Mouse (Mus musculus): ENCODE data around the gene Sbpl. TPM values are rescaled to one million over a fixed set of nuclear protein-coding genes. Genes with fewer than 3 reads are reported as not detected.

Gene Sbpl
- not detected in 2 replicates for polyA plus RNA-seq (2015; fragmentation: Nextera tagmentation; extraction: Ambion mirVana)

- no peaks in the 10 kb centered on the region for H3K27me3 ChIP-seq (replicated peaks)
- WGBS: 67% methylated on average over 5 of the region's 5 CpGs
- no peaks in the 10 kb centered on the region for H3K36me3 ChIP-seq (replicated peaks)
- H3K4me1 ChIP-seq: no peaks in the 10 kb centered on the region
- no peak within 1 kb of the TSS for H3K27ac ChIP-seq
- no peak for ATAC-seq (replicated peaks)
- H3K9me3 ChIP-seq: no peaks in the 10 kb centered on the region
- no peak within 1 kb of the TSS for H3K4me3 ChIP-seq
- no peak within 1 kb of the TSS for H3K4me2 ChIP-seq
- H3K9ac ChIP-seq: no peak within 1 kb of the TSS
These were observed at the start of gene Sbpl for GRCm38 (mm10) chr17:23955174-23955573. TSS of gene Sbpl (minus strand) at chr17:23955274.

DNA sequence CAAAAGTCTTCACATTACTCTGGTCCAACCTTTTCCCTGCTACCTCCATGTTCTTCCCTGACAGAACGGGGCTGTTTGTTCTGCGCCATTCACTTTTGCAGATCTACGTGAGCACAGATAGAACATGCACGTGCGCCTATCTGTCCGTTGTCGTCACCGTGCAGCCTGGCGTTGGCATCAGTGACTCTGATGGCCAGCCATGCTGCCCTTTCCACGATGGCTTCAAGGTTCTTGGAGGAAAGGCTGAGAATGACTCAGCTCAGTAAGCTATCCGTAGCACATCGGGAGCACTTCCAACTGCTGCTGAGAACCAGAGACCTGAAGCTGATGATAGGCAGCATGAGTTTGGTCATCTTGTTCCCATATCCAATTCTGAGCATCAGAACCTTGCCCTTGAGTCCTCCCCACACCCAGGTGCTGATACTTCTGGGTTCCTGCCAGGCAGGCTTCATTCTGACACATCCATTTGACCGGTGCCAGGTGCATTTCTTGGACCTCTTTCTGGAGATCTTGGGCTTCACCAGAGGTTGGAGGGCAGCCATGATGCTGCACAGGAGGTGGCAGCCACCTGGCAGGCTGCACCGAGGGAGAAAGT is 49.1 kb upstream of the Sbpl start:
- no peak for ATAC-seq (replicated peaks)
- H3K9me3 ChIP-seq: no peaks in the 10 kb centered on the region

DNA sequence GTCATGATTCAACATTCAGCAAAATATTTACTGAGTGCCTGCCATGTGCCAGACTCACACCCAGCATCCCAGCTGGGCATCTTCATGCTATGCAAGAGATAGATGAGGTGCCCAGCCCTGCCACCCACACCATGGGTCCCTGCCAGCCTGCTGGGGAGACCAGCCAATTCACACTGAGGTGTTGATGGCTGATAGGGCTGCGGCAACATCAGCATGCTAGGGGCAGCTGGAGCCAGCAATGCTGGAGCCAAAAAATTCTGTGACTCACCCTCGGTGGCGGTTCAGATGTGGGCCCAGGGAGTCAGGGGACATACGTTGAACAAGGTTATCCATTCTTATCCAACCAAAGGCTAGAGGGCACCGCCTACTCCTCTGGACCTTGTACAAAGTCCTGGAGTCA is 45.3 kb upstream of the Sbpl start:
- no peak overlapping the region for H3K4me2 ChIP-seq
- no peak for ATAC-seq (replicated peaks)

More for the DNA sequence above, 49.1 kb upstream of the Sbpl start:
- WGBS: 93% methylated on average over 14 of the region's 14 CpGs
- no peaks in the 10 kb centered on the region for H3K36me3 ChIP-seq (replicated peaks)
- no peak overlapping the region for H3K4me2 ChIP-seq
- no peaks in the 10 kb centered on the region; the same call in 1 of the 2 replicates for H3K27me3 ChIP-seq (replicated peaks)
- no peak overlapping the region for H3K27ac ChIP-seq
- H3K4me1 ChIP-seq: no peaks in the 10 kb centered on the region
- H3K9ac ChIP-seq: no peak overlapping the region
- H3K4me3 ChIP-seq: no peak overlapping the region

DNA sequence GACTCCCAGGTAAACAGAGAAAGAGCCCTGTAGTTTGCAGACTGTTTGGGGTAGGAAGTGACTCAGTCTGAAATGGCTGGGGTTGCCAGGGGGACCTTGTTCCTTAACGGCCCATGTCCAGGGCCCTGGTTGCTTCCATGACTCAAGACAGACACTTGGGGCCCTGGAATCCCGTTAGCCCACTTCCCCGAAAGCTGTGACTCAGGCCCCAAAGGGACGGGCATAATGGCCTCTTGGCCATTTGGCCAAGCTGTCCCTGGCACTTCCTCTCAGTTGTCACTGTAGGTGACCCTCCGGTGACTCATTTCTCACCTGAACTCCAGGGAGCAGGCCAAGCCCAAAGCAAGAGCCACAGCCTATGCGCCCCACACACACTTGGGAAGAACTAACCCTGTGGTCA is 43.3 kb upstream of the Sbpl start:
- ATAC-seq (replicated peaks): no peak
- Histone ChIP-seq H3K4me3 (no peak overlapping the region), H3K9me3 (no peaks in the 10 kb centered on the region), H3K36me3 (replicated peaks) (no peaks in the 10 kb centered on the region), H3K27me3 (replicated peaks) (no peaks in the 10 kb centered on the region), H3K9ac (no peak overlapping the region), H3K4me1 (peaks cover 7% of the 10 kb centered on the region; the same call in 1 of the 2 replicates), H3K4me2 (no peak overlapping the region), H3K27ac (no peak overlapping the region)
- 82% methylated on average over 6 of the region's 6 CpGs for WGBS

More for the DNA sequence above, 45.3 kb upstream of the Sbpl start:
- H3K9me3 ChIP-seq: no peaks in the 10 kb centered on the region
- no peak overlapping the region for H3K27ac ChIP-seq
- no peaks in the 10 kb centered on the region for H3K27me3 ChIP-seq (replicated peaks)
- WGBS: 83% methylated on average over 5 of the region's 5 CpGs
- no peak overlapping the region for H3K9ac ChIP-seq
- no peaks in the 10 kb centered on the region for H3K4me1 ChIP-seq
- no peak overlapping the region for H3K4me3 ChIP-seq
- H3K36me3 ChIP-seq (replicated peaks): no peaks in the 10 kb centered on the region

DNA sequence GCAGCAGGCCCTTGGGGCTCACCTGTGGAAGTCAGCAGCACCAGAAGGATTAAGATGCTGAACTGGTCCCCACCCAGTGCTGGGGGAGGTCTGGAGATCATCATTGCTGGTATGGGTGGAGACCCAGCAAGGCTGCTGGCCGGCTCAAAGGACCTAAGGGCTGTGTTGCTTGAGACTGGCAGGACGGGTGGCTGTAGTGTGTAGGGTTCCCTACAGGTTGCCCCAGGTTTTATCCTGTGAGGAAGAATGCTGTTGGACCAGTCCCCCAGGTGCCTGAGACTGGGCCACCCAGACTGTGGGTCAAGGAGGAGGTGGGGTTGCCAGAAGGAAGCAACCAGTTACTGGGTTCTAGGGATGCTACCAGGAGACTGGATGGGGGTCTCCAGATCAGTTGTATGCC is 42.8 kb upstream of the Sbpl start, which contains the start of gene Prss22:
Gene Prss22 (minus strand): TSS at position 200 of the 400 bp plus-strand sequence.
- Histone ChIP-seq H3K4me3 (no peak within 1 kb of the TSS), H3K4me1 (peaks cover 11% of the 10 kb centered on the region), H3K9ac (no peak within 1 kb of the TSS), H3K27ac (no peak within 1 kb of the TSS), H3K9me3 (no peaks in the 10 kb centered on the region), H3K36me3 (replicated peaks) (no peaks in the 10 kb centered on the region), H3K27me3 (replicated peaks) (no peaks in the 10 kb centered on the region), H3K4me2 (no peak within 1 kb of the TSS)
- no peak for ATAC-seq (replicated peaks)
- whole genome bisulfite sequencing: 79% methylated on average over 2 of the region's 2 CpGs

GRCm38 (mm10) chr17:23995421-23995820 is 40.3 kb upstream of the Sbpl start:
- H3K9ac ChIP-seq: no peak overlapping the region
- 30% methylated on average over 1 of the region's 1 CpGs for WGBS
- H3K4me1 ChIP-seq: peaks cover 13% of the 10 kb centered on the region
- H3K36me3 ChIP-seq (replicated peaks): no peaks in the 10 kb centered on the region
- no peak for ATAC-seq (replicated peaks)
- H3K27me3 ChIP-seq (replicated peaks): no peaks in the 10 kb centered on the region
- H3K4me2 ChIP-seq: no peak overlapping the region
- no peaks in the 10 kb centered on the region for H3K9me3 ChIP-seq
- H3K4me3 ChIP-seq: no peak overlapping the region
- no peak overlapping the region for H3K27ac ChIP-seq

DNA sequence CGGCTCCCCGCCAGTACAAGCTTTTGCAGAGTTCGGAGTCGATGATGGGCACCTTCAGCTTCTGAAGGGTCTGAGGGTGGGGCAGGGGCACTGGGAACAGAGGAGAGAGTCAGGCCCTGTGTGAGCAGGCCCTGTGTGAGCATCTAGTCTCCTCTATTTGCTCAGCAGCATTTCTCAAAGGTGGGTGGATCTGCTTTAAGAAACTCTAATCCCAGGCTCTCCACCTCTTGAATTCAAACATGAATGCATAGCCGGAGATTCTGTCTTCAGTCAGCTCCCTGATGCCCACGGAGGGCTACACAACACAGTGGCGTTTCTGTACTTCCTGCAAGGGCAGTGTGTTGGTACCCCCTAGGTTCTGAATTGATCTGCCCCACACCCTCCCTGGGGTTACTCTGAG is 39.6 kb upstream of the Sbpl start:
- H3K27ac ChIP-seq: no peak overlapping the region
- no peak overlapping the region for H3K9ac ChIP-seq
- no peaks in the 10 kb centered on the region for H3K9me3 ChIP-seq
- H3K4me3 ChIP-seq: no peak overlapping the region
- 75% methylated on average over 7 of the region's 7 CpGs for WGBS
- no peak overlapping the region for H3K4me2 ChIP-seq
- peaks cover 13% of the 10 kb centered on the region for H3K4me1 ChIP-seq
- H3K27me3 ChIP-seq (replicated peaks): no peaks in the 10 kb centered on the region
- no peaks in the 10 kb centered on the region for H3K36me3 ChIP-seq (replicated peaks)
- no peak for ATAC-seq (replicated peaks)

DNA sequence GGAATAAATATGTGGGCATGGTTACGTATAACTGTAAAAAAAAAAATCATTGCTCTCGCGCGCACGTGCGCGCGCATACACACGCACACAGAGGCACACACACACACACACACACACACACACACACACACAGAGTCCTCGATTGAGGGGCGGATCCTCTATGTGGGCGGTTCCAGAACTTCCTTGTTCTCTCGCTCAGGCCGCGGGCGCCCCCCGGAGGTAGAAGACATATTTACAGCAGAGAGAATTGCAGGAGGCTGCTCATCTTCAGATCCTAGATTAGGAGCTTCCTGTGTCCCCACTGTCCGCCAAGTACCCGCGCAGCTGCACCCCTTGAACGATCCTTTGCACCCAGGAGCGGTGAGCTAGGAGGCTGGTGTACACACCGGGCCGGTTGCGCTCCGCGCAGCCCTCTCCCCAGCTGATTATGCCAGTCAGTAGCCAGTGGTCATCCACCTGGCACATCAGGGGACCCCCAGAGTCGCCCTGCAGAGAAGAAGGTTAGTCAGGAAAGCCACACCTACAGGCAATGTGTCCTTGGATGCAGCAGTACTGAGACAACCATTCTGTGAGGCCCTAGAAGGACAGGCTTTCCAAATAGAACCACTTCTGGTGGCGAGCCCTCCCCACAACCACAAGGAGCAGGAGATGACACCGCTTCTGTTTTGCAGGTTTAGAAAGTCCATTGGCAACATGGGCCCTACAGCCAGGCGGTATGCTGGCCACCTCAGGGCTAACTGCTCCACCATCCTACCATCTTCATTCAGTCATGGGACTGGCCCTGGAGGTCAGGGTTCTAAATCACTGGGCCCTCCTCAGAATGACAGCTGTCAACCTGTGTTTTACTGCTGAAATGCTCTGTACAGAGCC is 38.7 kb upstream of the Sbpl start:
- Histone ChIP-seq H3K36me3 (replicated peaks) (no peaks in the 10 kb centered on the region), H3K4me2 (peak overlapping the region; percentile 59), H3K4me1 (peaks cover 13% of the 10 kb centered on the region), H3K9ac (peak overlapping the region; percentile 53), H3K27ac (no peak overlapping the region), H3K27me3 (replicated peaks) (no peaks in the 10 kb centered on the region), H3K9me3 (no peaks in the 10 kb centered on the region), H3K4me3 (peak overlapping the region; percentile 33)
- peak; percentile 84 for ATAC-seq (replicated peaks)
- 10% methylated on average over 31 of the region's 31 CpGs for WGBS

- ATAC-seq (replicated peaks): peak; percentile 83
- WGBS: 70% methylated on average over 9 of the region's 9 CpGs
These were observed 37.9 kb upstream of the Sbpl start for GRCm38 (mm10) chr17:23992789-23993553.

DNA sequence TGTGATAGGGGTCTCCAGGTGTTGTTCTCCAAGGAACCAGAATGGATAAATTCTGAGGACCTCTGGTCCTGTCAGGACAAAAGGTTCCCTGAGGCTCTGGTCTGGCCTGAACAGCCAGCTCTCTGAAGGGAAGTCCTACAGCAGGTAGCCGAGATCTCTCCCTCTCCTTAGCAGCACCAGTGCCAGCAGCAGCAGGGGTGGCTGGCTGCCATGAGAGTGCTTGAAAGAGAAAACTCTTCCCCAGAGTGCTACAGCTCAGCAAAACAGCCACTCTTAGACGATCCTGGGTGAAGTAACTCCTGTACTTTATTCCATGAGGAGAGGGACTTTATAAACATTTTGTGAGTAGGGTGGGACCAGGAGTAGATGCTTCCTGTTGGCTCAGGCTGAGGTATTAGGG is 34.7 kb upstream of the Sbpl start:
- Histone ChIP-seq H3K36me3 (replicated peaks) (no peaks in the 10 kb centered on the region), H3K9me3 (no peaks in the 10 kb centered on the region), H3K27me3 (replicated peaks) (no peaks in the 10 kb centered on the region), H3K27ac (no peak overlapping the region), H3K9ac (no peak overlapping the region), H3K4me1 (peaks cover 13% of the 10 kb centered on the region), H3K4me2 (no peak overlapping the region), H3K4me3 (no peak overlapping the region)
- ATAC-seq (replicated peaks): no peak
- WGBS: 37% methylated on average over 2 of the region's 2 CpGs

More at GRCm38 (mm10) chr17:23992789-23993553, 37.9 kb upstream of the Sbpl start:
- Histone ChIP-seq H3K4me2 (peak overlapping the region; percentile 59), H3K4me1 (peaks cover 13% of the 10 kb centered on the region), H3K27me3 (replicated peaks) (no peaks in the 10 kb centered on the region), H3K27ac (0 out of 2 replicates have a peak overlapping the region, but pooled peaks have one; percentile 6), H3K4me3 (peak overlapping the region; percentile 33; the same call in 1 of the 2 replicates), H3K9me3 (no peaks in the 10 kb centered on the region), H3K9ac (peak overlapping the region; percentile 8; the same call in 1 of the 2 replicates), H3K36me3 (replicated peaks) (no peaks in the 10 kb centered on the region)

- no peak overlapping the region for H3K4me3 ChIP-seq
- no peaks in the 10 kb centered on the region for H3K36me3 ChIP-seq (replicated peaks)
- no peaks in the 10 kb centered on the region for H3K4me1 ChIP-seq
- no peak overlapping the region for H3K27ac ChIP-seq
- H3K9ac ChIP-seq: no peak overlapping the region
- no peak for ATAC-seq (replicated peaks)
- H3K9me3 ChIP-seq: no peaks in the 10 kb centered on the region
- H3K27me3 ChIP-seq (replicated peaks): no peaks in the 10 kb centered on the region
- WGBS: 80% methylated on average over 1 of the region's 1 CpGs
- H3K4me2 ChIP-seq: no peak overlapping the region
These were observed 29.9 kb upstream of the Sbpl start for GRCm38 (mm10) chr17:23984989-23985388.

DNA sequence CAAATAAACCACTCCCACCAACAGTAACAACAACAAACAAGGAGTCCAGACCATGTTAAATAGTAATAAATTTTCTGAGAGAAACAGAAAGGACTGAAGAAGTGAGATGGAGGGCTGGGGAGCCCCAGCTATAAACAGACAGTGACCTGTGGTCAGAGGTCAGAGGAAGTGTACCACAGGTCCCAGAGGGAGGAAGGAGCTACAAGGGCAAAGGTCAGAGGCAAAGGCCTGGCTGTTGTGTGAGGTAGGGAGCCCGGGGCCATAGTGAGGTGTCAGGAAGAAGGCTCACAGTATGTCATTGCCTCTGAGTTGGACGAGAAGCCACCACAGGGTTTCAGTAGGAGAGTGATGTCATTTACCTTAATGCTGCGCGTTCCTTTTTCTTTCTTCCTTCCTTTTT is 27.8 kb upstream of the Sbpl start:
- WGBS: 66% methylated on average over 4 of the region's 4 CpGs
- no peak overlapping the region for H3K9ac ChIP-seq
- H3K27me3 ChIP-seq (replicated peaks): no peaks in the 10 kb centered on the region
- no peak overlapping the region for H3K4me3 ChIP-seq
- no peaks in the 10 kb centered on the region for H3K36me3 ChIP-seq (replicated peaks)
- H3K27ac ChIP-seq: no peak overlapping the region
- ATAC-seq (replicated peaks): no peak
- H3K4me2 ChIP-seq: no peak overlapping the region
- no peaks in the 10 kb centered on the region for H3K4me1 ChIP-seq
- no peaks in the 10 kb centered on the region for H3K9me3 ChIP-seq
